Mouse (Mus musculus) c-Kit-positive CD71-positive TER-119-negative erythroid progenitor cells, embryonic 14.5 days (primary cell): ENCODE measurements around the gene Thumpd1.
A peak's percentile ranks its signal among the peaks of the same experiment; 100 is the strongest.
"Not testable (repeated sequence)": the region's sequence is repeated elsewhere in the genome, so short reads cannot be mapped to it uniquely, and the experiment has no call there.

Source experiments
- DNase-seq: peaks from one replicate; pipeline ENCODE4 v3.0.0-alpha.2; 2013; ENCODE audit warnings: low read depth

The Thumpd1 gene

GRCm38 (mm10) chr7:119720253-119720946, at the start of gene Thumpd1:
TSS of gene Thumpd1 (minus strand) at chr7:119720798.
- peak; percentile 87 for DNase-seq

GRCm38 (mm10) chr7:119769895-119770294, 49.3 kb upstream of the Thumpd1 start:
- DNase-seq, result no peak

- DNase-seq, result no peak
Observed at GRCm38 (mm10) chr7:119766996-119767395, 46.4 kb upstream of the Thumpd1 start.

- no peak for DNase-seq
Observed at GRCm38 (mm10) chr7:119764377-119764776, 43.8 kb upstream of the Thumpd1 start.

- DNase-seq, result no peak
Observed at GRCm38 (mm10) chr7:119762166-119762697, 41.6 kb upstream of the Thumpd1 start.

GRCm38 (mm10) chr7:119760527-119760951, 39.9 kb upstream of the Thumpd1 start, which contains the start of gene Acsm3:
TSS of gene Acsm3 (plus strand) at chr7:119760923.
- no peak for DNase-seq

GRCm38 (mm10) chr7:119753696-119754095, 33.1 kb upstream of the Thumpd1 start:
- DNase-seq, result no peak

GRCm38 (mm10) chr7:119749942-119750341, 29.3 kb upstream of the Thumpd1 start:
- DNase-seq, result no peak

- DNase-seq, result no peak
Observed at GRCm38 (mm10) chr7:119748761-119749160, 28.2 kb upstream of the Thumpd1 start.

- no peak for DNase-seq
Observed at GRCm38 (mm10) chr7:119745869-119746268, 25.3 kb upstream of the Thumpd1 start.

GRCm38 (mm10) chr7:119744321-119744720, 23.7 kb upstream of the Thumpd1 start:
- DNase-seq, result peak; percentile 7

GRCm38 (mm10) chr7:119739798-119740468, 19.3 kb upstream of the Thumpd1 start:
- DNase-seq, result not testable (repeated sequence)

GRCm38 (mm10) chr7:119738877-119739276, 18.3 kb upstream of the Thumpd1 start:
- DNase-seq, result no peak

- DNase-seq, result peak; percentile 14
Observed at GRCm38 (mm10) chr7:119731262-119731661, 10.7 kb upstream of the Thumpd1 start.

GRCm38 (mm10) chr7:119727621-119728020, 7.0 kb upstream of the Thumpd1 start:
- DNase-seq, result no peak

- no peak for DNase-seq
Observed at GRCm38 (mm10) chr7:119720947-119721310, 331 bp upstream of the Thumpd1 start.

- no peak for DNase-seq
Observed at GRCm38 (mm10) chr7:119714111-119714510, 6.5 kb downstream of the Thumpd1 start.

- DNase-seq, result no peak
Observed at GRCm38 (mm10) chr7:119694926-119695325, 25.7 kb downstream of the Thumpd1 start.

GRCm38 (mm10) chr7:119692302-119692701, 28.3 kb downstream of the Thumpd1 start:
- no peak for DNase-seq

- DNase-seq, result no peak
Observed at GRCm38 (mm10) chr7:119689726-119690125, 30.9 kb downstream of the Thumpd1 start, which contains the start of gene Acsm4. TSS of gene Acsm4 (plus strand) at chr7:119690026.

- DNase-seq, result no peak
Observed at GRCm38 (mm10) chr7:119682699-119683098, 37.9 kb downstream of the Thumpd1 start.

- DNase-seq, result no peak
Observed at GRCm38 (mm10) chr7:119680107-119680506, 40.5 kb downstream of the Thumpd1 start.

GRCm38 (mm10) chr7:119673465-119673864, 47.1 kb downstream of the Thumpd1 start:
- peak; percentile 11 for DNase-seq
